Mouse (Mus musculus): ENCODE results near the gene Crtc2. TPM values are rescaled to one million over a fixed set of nuclear protein-coding genes. Genes with fewer than 3 reads are reported as not detected.

Crtc2 gene
- polyA plus RNA-seq, 1 experiment from 2014 or later, result 24.6 TPM

DNA sequence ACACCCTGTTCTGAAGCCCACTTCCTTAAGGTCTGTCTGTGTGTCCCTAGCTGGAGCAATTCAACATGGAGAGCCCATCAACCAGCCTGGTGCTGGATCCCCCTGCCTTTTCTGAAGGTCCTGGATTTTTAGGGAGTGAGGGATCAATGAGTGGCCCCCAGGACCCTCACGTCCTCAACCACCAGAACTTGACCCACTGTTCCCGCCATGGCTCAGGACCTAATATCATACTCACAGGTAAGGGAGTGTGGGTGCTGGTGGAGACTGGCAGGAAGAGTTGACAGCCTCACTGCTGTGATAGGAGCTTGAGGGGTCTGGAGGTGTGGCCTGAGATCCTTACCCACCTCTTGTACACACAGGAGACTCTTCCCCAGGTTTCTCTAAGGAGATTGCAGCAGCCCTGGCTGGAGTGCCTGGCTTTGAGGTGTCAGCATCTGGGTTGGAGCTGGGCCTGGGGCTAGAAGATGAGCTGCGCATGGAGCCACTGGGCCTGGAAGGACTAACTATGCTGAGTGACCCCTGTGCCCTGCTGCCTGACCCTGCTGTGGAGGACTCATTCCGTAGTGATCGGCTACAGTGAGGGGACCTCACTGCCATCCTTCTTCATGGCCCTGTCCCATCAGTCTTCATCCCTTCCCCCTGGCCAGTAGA lies 9.3 kb downstream of the Crtc2 start:
- H3K4me3 ChIP-seq (ENCODE audit: low read depth, low read length), result no peak overlapping the region
- ATAC-seq, result no peak
- WGBS, result 88% methylated on average over 5 of the region's 5 CpGs
- H3K9me3 ChIP-seq (replicated peaks; ENCODE audit: control insufficient read depth, low read length, poor library complexity, severe bottlenecking), result no peaks in the 10 kb centered on the region
- H3K36me3 ChIP-seq (ENCODE audit: control insufficient read depth, insufficient read depth, low read length), result peaks cover 48% of the 10 kb centered on the region
- H3K27me3 ChIP-seq (ENCODE audit: control insufficient read depth, insufficient read depth, low read depth, low read length), result no peaks in the 10 kb centered on the region
- H3K27ac ChIP-seq (ENCODE audit: low read length), result no peak overlapping the region
- H3K4me2 ChIP-seq (ENCODE audit: low read length), result no peak overlapping the region
- peaks cover 10% of the 10 kb centered on the region for H3K4me1 ChIP-seq (ENCODE audit: control insufficient read depth, insufficient read depth, low read length)
- H3K9ac ChIP-seq (ENCODE audit: low read depth, low read length), result no peak overlapping the region

GRCm38 (mm10) chr3:90264687-90265033 lies 10.7 kb downstream of the Crtc2 start:
- peaks cover 37% of the 10 kb centered on the region for H3K36me3 ChIP-seq (ENCODE audit: control insufficient read depth, insufficient read depth, low read length)
- H3K27ac ChIP-seq (ENCODE audit: low read length), result peak overlapping the region; percentile 96; the same call in 1 of the 2 replicates
- no peaks in the 10 kb centered on the region for H3K27me3 ChIP-seq (ENCODE audit: control insufficient read depth, insufficient read depth, low read depth, low read length)
- no peak overlapping the region for H3K9ac ChIP-seq (ENCODE audit: low read depth, low read length)
- peaks cover 10% of the 10 kb centered on the region for H3K4me1 ChIP-seq (ENCODE audit: control insufficient read depth, insufficient read depth, low read length)
- no peak for ATAC-seq
- no peaks in the 10 kb centered on the region for H3K9me3 ChIP-seq (replicated peaks; ENCODE audit: control insufficient read depth, low read length, poor library complexity, severe bottlenecking)
- 38% methylated on average over 10 of the region's 10 CpGs for WGBS
- peak overlapping the region; percentile 88 for H3K4me3 ChIP-seq (ENCODE audit: low read depth, low read length)
- H3K4me2 ChIP-seq (ENCODE audit: low read length), result peak overlapping the region; percentile 80; the same call in 1 of the 2 replicates

DNA sequence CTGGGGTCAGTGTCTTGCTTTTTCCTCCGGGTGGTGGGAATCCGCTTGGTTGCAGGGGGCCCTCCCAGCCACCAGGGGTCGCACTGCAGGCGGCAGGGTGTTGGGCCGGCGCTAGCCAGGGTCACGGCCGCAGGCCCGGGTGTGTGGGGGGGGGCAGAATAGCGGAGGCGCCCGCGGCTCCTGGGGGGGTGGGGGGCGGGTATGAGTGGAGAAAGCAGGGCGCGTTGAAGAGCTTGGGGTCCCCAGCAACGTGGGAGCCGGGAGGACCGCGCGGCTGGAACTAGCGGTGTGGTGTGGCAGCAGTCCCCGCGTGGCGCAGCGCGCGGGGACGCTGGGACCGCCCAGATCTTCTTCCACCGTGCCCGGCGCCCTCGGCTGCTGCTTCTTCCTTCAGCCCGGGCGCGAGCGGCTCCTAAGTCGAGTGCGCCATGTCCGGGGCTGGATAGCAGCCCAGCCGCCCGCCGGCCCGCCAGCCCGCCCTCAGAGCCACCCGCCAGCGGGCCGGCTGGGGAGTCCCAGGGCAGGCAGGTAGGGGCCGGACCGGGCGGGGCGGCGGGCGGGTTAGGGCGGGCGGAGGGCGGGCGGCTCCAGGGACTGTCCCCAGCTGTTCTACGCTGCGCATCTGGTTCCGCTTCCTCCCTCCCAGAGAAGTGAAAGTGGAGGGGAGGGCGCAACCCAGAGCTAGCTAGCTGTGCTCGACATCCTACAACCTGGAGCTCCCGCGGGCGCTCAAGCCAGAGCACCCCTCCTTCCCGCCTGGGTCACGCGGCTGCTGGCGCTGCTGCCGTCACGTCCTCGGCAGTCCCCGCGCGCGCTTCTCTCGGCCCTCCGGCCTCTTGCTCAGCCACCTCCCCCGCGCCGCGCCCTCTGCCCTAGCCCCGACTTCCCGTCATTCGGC lies 11.3 kb downstream of the Crtc2 start, which contains the start of gene Dennd4b:
Dennd4b (plus strand) TSS at position 152 of the 898 bp plus-strand sequence.
- Histone ChIP-seq H3K36me3 (ENCODE audit: control insufficient read depth, insufficient read depth, low read length) (peaks cover 30% of the 10 kb centered on the region), H3K4me2 (ENCODE audit: low read length) (peak within 1 kb of the TSS; percentile 80), H3K4me3 (ENCODE audit: low read depth, low read length) (peak within 1 kb of the TSS; percentile 88), H3K27ac (ENCODE audit: low read length) (peak within 1 kb of the TSS; percentile 96), H3K4me1 (ENCODE audit: control insufficient read depth, insufficient read depth, low read length) (peaks cover 10% of the 10 kb centered on the region), H3K9me3 (replicated peaks; ENCODE audit: control insufficient read depth, low read length, poor library complexity, severe bottlenecking) (no peaks in the 10 kb centered on the region), H3K27me3 (ENCODE audit: control insufficient read depth, insufficient read depth, low read depth, low read length) (no peaks in the 10 kb centered on the region), H3K9ac (ENCODE audit: low read depth, low read length) (peak within 1 kb of the TSS; percentile 89)
- peak; percentile 88 for ATAC-seq
- 0% methylated on average over 49 of the region's 87 CpGs for WGBS

GRCm38 (mm10) chr3:90265932-90266741 lies 12.2 kb downstream of the Crtc2 start:
- Histone ChIP-seq H3K4me2 (ENCODE audit: low read length) (peak overlapping the region; percentile 80), H3K9ac (ENCODE audit: low read depth, low read length) (peak overlapping the region; percentile 89), H3K9me3 (replicated peaks; ENCODE audit: control insufficient read depth, low read length, poor library complexity, severe bottlenecking) (no peaks in the 10 kb centered on the region), H3K36me3 (ENCODE audit: control insufficient read depth, insufficient read depth, low read length) (peaks cover 25% of the 10 kb centered on the region), H3K27me3 (ENCODE audit: control insufficient read depth, insufficient read depth, low read depth, low read length) (no peaks in the 10 kb centered on the region), H3K4me1 (ENCODE audit: control insufficient read depth, insufficient read depth, low read length) (peaks cover 10% of the 10 kb centered on the region), H3K4me3 (ENCODE audit: low read depth, low read length) (peak overlapping the region; percentile 88), H3K27ac (ENCODE audit: low read length) (peak overlapping the region; percentile 96)
- ATAC-seq, result peak; percentile 52; the same call in 1 of the 2 replicates
- 22% methylated on average over 15 of the region's 16 CpGs for WGBS

DNA sequence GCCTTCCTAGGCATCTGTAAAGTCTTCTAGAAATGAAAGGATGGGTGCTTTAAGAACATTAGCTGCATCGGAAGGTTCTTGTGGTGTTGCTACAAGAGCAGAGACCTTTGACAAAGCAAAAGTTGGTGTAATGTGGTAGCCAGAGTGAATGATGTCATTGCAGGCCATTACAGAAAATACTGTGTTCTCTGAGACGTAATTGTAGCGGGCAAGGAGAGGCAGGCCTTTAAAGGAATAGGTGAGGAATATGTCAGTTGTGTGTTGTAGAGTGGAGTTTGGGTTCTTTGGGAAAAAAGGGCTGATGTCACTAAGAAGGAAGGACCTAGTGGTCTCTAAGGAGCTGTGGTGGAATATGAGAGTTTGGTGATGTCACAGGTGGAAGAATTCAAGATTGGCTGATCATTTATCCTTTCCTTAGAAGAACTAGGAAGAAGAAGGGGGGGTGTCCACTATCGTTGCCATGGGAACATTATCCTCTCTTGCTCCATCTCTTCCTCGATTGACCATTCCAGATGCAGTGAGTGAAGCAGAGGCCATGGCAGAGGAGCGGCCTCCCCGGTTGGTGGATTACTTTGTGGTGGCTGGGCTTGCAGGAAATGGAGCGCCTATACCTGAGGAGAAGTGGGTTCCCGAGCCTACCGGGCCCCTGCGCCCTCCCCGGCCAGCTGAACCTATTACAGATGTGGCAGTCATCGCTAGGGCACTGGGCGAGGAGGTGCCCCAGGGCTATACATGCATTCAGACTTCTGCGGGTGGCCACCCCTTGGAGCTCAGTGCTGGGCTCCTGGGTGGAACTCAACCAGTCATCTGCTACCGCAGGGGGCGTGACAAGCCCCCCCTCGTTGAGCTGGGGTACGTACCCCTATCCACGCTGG lies 13.2 kb downstream of the Crtc2 start:
- no peaks in the 10 kb centered on the region for H3K27me3 ChIP-seq (ENCODE audit: control insufficient read depth, insufficient read depth, low read depth, low read length)
- WGBS, result 91% methylated on average over 20 of the region's 20 CpGs
- peaks cover 16% of the 10 kb centered on the region for H3K36me3 ChIP-seq (ENCODE audit: control insufficient read depth, insufficient read depth, low read length)
- H3K4me3 ChIP-seq (ENCODE audit: low read depth, low read length), result no peak overlapping the region
- no peak for ATAC-seq
- H3K27ac ChIP-seq (ENCODE audit: low read length), result no peak overlapping the region
- H3K9ac ChIP-seq (ENCODE audit: low read depth, low read length), result no peak overlapping the region
- H3K4me2 ChIP-seq (ENCODE audit: low read length), result no peak overlapping the region
- peaks cover 10% of the 10 kb centered on the region for H3K4me1 ChIP-seq (ENCODE audit: control insufficient read depth, insufficient read depth, low read length)
- H3K9me3 ChIP-seq (replicated peaks; ENCODE audit: control insufficient read depth, low read length, poor library complexity, severe bottlenecking), result no peaks in the 10 kb centered on the region

GRCm38 (mm10) chr3:90268190-90268589 lies 14.2 kb downstream of the Crtc2 start:
- H3K4me3 ChIP-seq (ENCODE audit: low read depth, low read length), result no peak overlapping the region
- H3K4me1 ChIP-seq (ENCODE audit: control insufficient read depth, insufficient read depth, low read length), result peaks cover 10% of the 10 kb centered on the region
- ATAC-seq, result no peak
- no peak overlapping the region for H3K9ac ChIP-seq (ENCODE audit: low read depth, low read length)
- H3K27ac ChIP-seq (ENCODE audit: low read length), result no peak overlapping the region
- WGBS, result 97% methylated on average over 11 of the region's 11 CpGs
- no peaks in the 10 kb centered on the region for H3K27me3 ChIP-seq (ENCODE audit: control insufficient read depth, insufficient read depth, low read depth, low read length)
- H3K36me3 ChIP-seq (ENCODE audit: control insufficient read depth, insufficient read depth, low read length), result peaks cover 13% of the 10 kb centered on the region
- no peak overlapping the region for H3K4me2 ChIP-seq (ENCODE audit: low read length)
- H3K9me3 ChIP-seq (replicated peaks; ENCODE audit: control insufficient read depth, low read length, poor library complexity, severe bottlenecking), result no peaks in the 10 kb centered on the region

DNA sequence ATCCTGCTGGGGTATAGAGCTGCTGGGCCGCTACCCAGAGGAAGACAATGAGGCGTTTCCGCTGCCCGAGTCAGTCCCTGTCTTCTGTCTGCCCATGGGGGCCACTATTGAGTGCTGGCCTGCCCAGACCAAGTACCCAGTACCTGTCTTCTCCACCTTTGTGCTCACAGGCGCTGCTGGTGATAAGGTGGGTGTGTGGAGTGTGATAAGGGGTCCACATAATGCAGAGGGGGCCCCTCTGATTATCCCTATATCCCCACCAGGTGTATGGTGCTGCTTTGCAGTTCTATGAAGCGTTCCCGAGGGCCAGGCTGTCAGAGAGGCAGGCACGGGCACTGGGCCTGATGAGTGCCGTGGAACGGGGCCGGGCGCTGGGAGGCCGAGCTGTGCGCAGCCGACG lies 15.0 kb downstream of the Crtc2 start:
- Histone ChIP-seq H3K9ac (ENCODE audit: low read depth, low read length) (no peak overlapping the region), H3K27ac (ENCODE audit: low read length) (no peak overlapping the region), H3K4me2 (ENCODE audit: low read length) (no peak overlapping the region), H3K27me3 (ENCODE audit: control insufficient read depth, insufficient read depth, low read depth, low read length) (no peaks in the 10 kb centered on the region), H3K36me3 (ENCODE audit: control insufficient read depth, insufficient read depth, low read length) (peaks cover 6% of the 10 kb centered on the region), H3K4me3 (ENCODE audit: low read depth, low read length) (no peak overlapping the region), H3K4me1 (ENCODE audit: control insufficient read depth, insufficient read depth, low read length) (peaks cover 10% of the 10 kb centered on the region), H3K9me3 (replicated peaks; ENCODE audit: control insufficient read depth, low read length, poor library complexity, severe bottlenecking) (no peaks in the 10 kb centered on the region)
- 89% methylated on average over 16 of the region's 16 CpGs for WGBS
- ATAC-seq, result no peak

DNA sequence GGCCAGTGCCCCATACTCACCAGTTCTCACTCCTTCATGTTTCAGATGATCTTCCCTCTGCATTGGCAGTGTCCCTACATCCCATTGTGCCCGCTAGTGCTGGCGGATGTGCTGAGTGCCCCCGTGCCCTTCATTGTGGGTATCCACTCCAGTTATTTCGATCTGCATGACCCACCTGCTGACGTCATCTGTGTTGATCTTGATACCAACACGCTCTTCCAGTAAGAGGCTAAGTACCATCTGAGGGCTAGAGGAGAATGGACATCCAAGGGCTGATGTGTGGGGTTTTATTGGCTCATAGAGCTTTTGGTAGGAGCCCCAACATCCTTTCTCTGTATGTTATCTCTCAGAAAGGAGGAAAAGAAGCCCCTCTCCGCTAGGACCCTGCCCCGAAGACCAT lies 16.8 kb downstream of the Crtc2 start:
- 94% methylated on average over 8 of the region's 8 CpGs for WGBS
- Histone ChIP-seq H3K9ac (ENCODE audit: low read depth, low read length) (no peak overlapping the region), H3K4me3 (ENCODE audit: low read depth, low read length) (no peak overlapping the region), H3K27ac (ENCODE audit: low read length) (no peak overlapping the region), H3K27me3 (ENCODE audit: control insufficient read depth, insufficient read depth, low read depth, low read length) (no peaks in the 10 kb centered on the region), H3K4me2 (ENCODE audit: low read length) (no peak overlapping the region), H3K4me1 (ENCODE audit: control insufficient read depth, insufficient read depth, low read length) (peaks cover 10% of the 10 kb centered on the region), H3K36me3 (ENCODE audit: control insufficient read depth, insufficient read depth, low read length) (peaks cover 6% of the 10 kb centered on the region), H3K9me3 (replicated peaks; ENCODE audit: control insufficient read depth, low read length, poor library complexity, severe bottlenecking) (no peaks in the 10 kb centered on the region)
- no peak for ATAC-seq

Data from midbrain, embryonic 16.5 days (tissue).